Mouse (Mus musculus) heart, postnatal 0 days (tissue): Measurements from ENCODE around the gene 3830406C13Rik. TPM values are rescaled to one million over a fixed set of nuclear protein-coding genes. Genes with fewer than 3 reads are reported as not detected.

ENCODE experiments used
- ATAC-seq: fragments of 200-750 bp; cut with Nextera tagmentation; 2 replicates; pipeline ENCODE4 v1.8.0; 2017; ENCODE audit warnings: low read depth, moderate number of reproducible peaks, moderate library complexity; ENCODE audit not compliant: insufficient read depth
- DNase-seq: peaks from one replicate; pipeline ENCODE4 v3.0.0-alpha.2; 2016; ENCODE audit warnings: low spot score
- H3K27ac ChIP-seq: fragments of 300-500 bp; sonication (generic); 2 replicates; pipeline ENCODE4 v1.5.1; 2014; ENCODE audit warnings: low read depth, mild to moderate bottlenecking
- H3K27me3 ChIP-seq: fragments of 300-500 bp; sonication (generic); 2 replicates; pipeline ENCODE4 v1.6.1; 2014; ENCODE audit warnings: low read length, mixed read lengths; ENCODE audit not compliant: control insufficient read depth, insufficient read depth
- H3K36me3 ChIP-seq: fragments of 300-500 bp; sonication (generic); replicated peaks from 2 replicates; pipeline ENCODE4 v1.6.1; 2014; ENCODE audit warnings: low read length, mixed read lengths; ENCODE audit not compliant: control insufficient read depth, insufficient read depth
- H3K4me1 ChIP-seq: fragments of 300-500 bp; sonication (generic); 2 replicates; pipeline ENCODE4 v1.6.1; 2014; ENCODE audit warnings: antibody characterized with exemption; ENCODE audit not compliant: control insufficient read depth, insufficient read depth
- H3K4me2 ChIP-seq: fragments of 300-500 bp; sonication (generic); 2 replicates; pipeline ENCODE4 v1.6.1; 2014; ENCODE audit warnings: low read depth, mild to moderate bottlenecking, low read length, moderate library complexity
- H3K4me3 ChIP-seq: fragments of 300-500 bp; sonication (generic); 2 replicates; pipeline ENCODE4 v1.5.1; 2014; ENCODE audit warnings: low read depth, low read length
- H3K9ac ChIP-seq: fragments of 300-500 bp; sonication (generic); replicated peaks from 2 replicates; pipeline ENCODE4 v1.6.1; 2014; ENCODE audit warnings: low read depth, low read length, mixed read lengths
- H3K9me3 ChIP-seq: fragments of 300-500 bp; sonication (generic); replicated peaks from 2 replicates; pipeline ENCODE4 v1.6.1; 2016; ENCODE audit warnings: low read length; ENCODE audit not compliant: control insufficient read depth
- CTCF ChIP-seq: IDR thresholded peaks from 2 replicates; pipeline ENCODE4 v1.5.1; 2016; ENCODE audit warnings: antibody characterized with exemption, control low read depth, low read depth
- EP300 ChIP-seq: IDR thresholded peaks from 2 replicates; pipeline ENCODE4 v1.6.1; 2016; ENCODE audit warnings: antibody characterized with exemption, low read depth
- WGBS: fragments of 180-500 bp; shearing (Covaris S2); extraction: QIAGEN DNeasy Blood & Tissue Kit; methylation state at CpG from one replicate; pipeline ENCODE4 v1.1.7; 2014; 5-methylcytosine and 5-hydroxymethylcytosine counted together
- polyA plus RNA-seq: library from polyadenylated mRNA; unstranded; fragments of >200 nt; fragmentation: Nextera tagmentation; extraction: Ambion mirVana; gene quantifications from 2 replicates; pipeline ENCODE4 v1.2.1, GENCODE M21; 2015
- total RNA-seq: library from RNA; depleted of rRNA; stranded (reverse); fragments of >200 nt; gene quantifications from 2 replicates; pipeline ENCODE4 v1.2.3, GENCODE M21; 2014; ENCODE audit warnings: low replicate concordance; rRNA removed

Gene 3830406C13Rik
- total and polyA plus RNA-seq, 2 experiments from 2014 or later: 42.2 to 108 TPM

- H3K4me1 ChIP-seq: no peaks in the 10 kb centered on the region
- peak overlapping the region; percentile 60 for H3K4me2 ChIP-seq
- WGBS: 2% methylated on average over 26 of the region's 26 CpGs
- H3K9ac ChIP-seq: no peak overlapping the region
- no peak for TF ChIP-seq EP300
- no peak for TF ChIP-seq CTCF
- no peaks in the 10 kb centered on the region for H3K36me3 ChIP-seq
- DNase-seq (no peak), ATAC-seq (no peak)
- H3K27me3 ChIP-seq: peaks cover 99% of the 10 kb centered on the region
- no peaks in the 10 kb centered on the region for H3K9me3 ChIP-seq
- no peak overlapping the region for H3K27ac ChIP-seq
- peak overlapping the region; percentile 43 for H3K4me3 ChIP-seq
These were observed 63.1 kb downstream of the 3830406C13Rik start for GRCm38 (mm10) chr14:12346865-12347600.

- Histone ChIP-seq H3K4me3 (peak within 1 kb of the TSS; percentile 43; the same call in 1 of the 2 replicates), H3K27ac (no peak within 1 kb of the TSS), H3K36me3 (no peaks in the 10 kb centered on the region), H3K9ac (no peak within 1 kb of the TSS), H3K9me3 (no peaks in the 10 kb centered on the region), H3K4me2 (peak within 1 kb of the TSS; percentile 60; the same call in 1 of the 2 replicates), H3K27me3 (peaks cover 96% of the 10 kb centered on the region), H3K4me1 (no peaks in the 10 kb centered on the region)
- TF ChIP-seq CTCF (no peak), EP300 (no peak)
- ATAC-seq (no peak), DNase-seq (no peak)
- 3% methylated on average over 2 of the region's 2 CpGs for WGBS
These were observed 64.1 kb downstream of the 3830406C13Rik start, which contains the start of gene Fezf2 for GRCm38 (mm10) chr14:12348089-12348488. TSS of gene Fezf2 (minus strand) at chr14:12348189.

- Histone ChIP-seq H3K27ac (no peak overlapping the region), H3K9ac (no peak overlapping the region), H3K4me1 (no peaks in the 10 kb centered on the region), H3K36me3 (no peaks in the 10 kb centered on the region), H3K4me3 (no peak overlapping the region), H3K4me2 (no peak overlapping the region), H3K27me3 (peaks cover 96% of the 10 kb centered on the region), H3K9me3 (no peaks in the 10 kb centered on the region)
- DNase-seq (no peak), ATAC-seq (no peak)
- TF ChIP-seq EP300 (no peak), CTCF (no peak)
- 14% methylated on average over 15 of the region's 15 CpGs for WGBS
These were observed 65.5 kb downstream of the 3830406C13Rik start for GRCm38 (mm10) chr14:12349334-12350090.

GRCm38 (mm10) chr14:12350271-12350916, 66.4 kb downstream of the 3830406C13Rik start:
- no peak for TF ChIP-seq EP300
- no peak for TF ChIP-seq CTCF
- DNase-seq (no peak), ATAC-seq (no peak)
- Histone ChIP-seq H3K4me1 (no peaks in the 10 kb centered on the region), H3K9me3 (no peaks in the 10 kb centered on the region), H3K27me3 (peaks cover 88% of the 10 kb centered on the region), H3K36me3 (no peaks in the 10 kb centered on the region), H3K4me3 (no peak overlapping the region), H3K4me2 (no peak overlapping the region), H3K27ac (no peak overlapping the region), H3K9ac (no peak overlapping the region)
- WGBS: 13% methylated on average over 16 of the region's 16 CpGs

Other genes starting within 250 kb of the 3830406C13Rik start
- gene Gm49355, start 197 bp upstream of the 3830406C13Rik start, total RNA-seq: not detected in 2 replicates
- 0.15 and 0.27 TPM in 2 replicates for gene Gm49355, start 197 bp upstream of the 3830406C13Rik start, polyA plus RNA-seq
- not detected in 2 replicates for gene Fezf2, start 64.0 kb downstream of the 3830406C13Rik start, total RNA-seq
- not detected in 2 replicates for gene Fezf2, start 64.0 kb downstream of the 3830406C13Rik start, polyA plus RNA-seq